Mouse (Mus musculus): ENCODE data around the gene Sbno1.

Sbno1 gene

GRCm38 (mm10) chr5:124330086-124330485, 95.7 kb downstream of the Sbno1 start:
- peak; percentile 61 for DNase-seq (ENCODE audit: low read depth)

- DNase-seq (ENCODE audit: low read depth) = peak; percentile 100
Observed at GRCm38 (mm10) chr5:124327510-124328364, 98.1 kb downstream of the Sbno1 start, which contains the start of the genes Mphosph9 and 2810006K23Rik. Gene Mphosph9 (minus strand): TSS chr5:124327972. Gene 2810006K23Rik (plus strand): TSS chr5:124328089.

- no peak for DNase-seq (ENCODE audit: low read depth)
Observed at GRCm38 (mm10) chr5:124326829-124327228, 99.0 kb downstream of the Sbno1 start.
